Mouse (Mus musculus): Measurements from ENCODE around the gene Pde6g. TPM values are rescaled to one million over a fixed set of nuclear protein-coding genes. Genes with fewer than 3 reads are reported as not detected.

Gene Pde6g
- polyA plus RNA-seq, 1 experiment from 2014 or later = not detected

- no peak overlapping the region for H3K4me3 ChIP-seq (ENCODE audit: low read depth, low read length)
- no peak overlapping the region for H3K27ac ChIP-seq (ENCODE audit: low read length)
- no peak for ATAC-seq (ENCODE audit: insufficient number of reproducible peaks, insufficient read depth, low FRiP score, low read depth)
- H3K9ac ChIP-seq (replicated peaks; ENCODE audit: low read depth, low read length) = no peak overlapping the region
- WGBS = 91% methylated on average over 2 of the region's 2 CpGs
- no peaks in the 10 kb centered on the region for H3K27me3 ChIP-seq (ENCODE audit: control insufficient read depth, insufficient read depth, low read length)
- H3K4me1 ChIP-seq (ENCODE audit: control insufficient read depth, insufficient read depth, low read length) = peaks cover 23% of the 10 kb centered on the region
- H3K4me2 ChIP-seq (replicated peaks; ENCODE audit: low read depth, low read length) = no peak overlapping the region
- peaks cover 29% of the 10 kb centered on the region for H3K36me3 ChIP-seq (ENCODE audit: control insufficient read depth, insufficient read depth, low read length)
- H3K9me3 ChIP-seq (ENCODE audit: control insufficient read depth, low read depth, low read length) = no peaks in the 10 kb centered on the region
Observed at GRCm38 (mm10) chr11:120463536-120463935, 10.2 kb upstream of the Pde6g start.

- no peaks in the 10 kb centered on the region for H3K9me3 ChIP-seq (ENCODE audit: control insufficient read depth, low read depth, low read length)
- H3K4me1 ChIP-seq (ENCODE audit: control insufficient read depth, insufficient read depth, low read length) = peaks cover 16% of the 10 kb centered on the region
- H3K9ac ChIP-seq (replicated peaks; ENCODE audit: low read depth, low read length) = peak overlapping the region; percentile 75
- no peak overlapping the region for H3K27ac ChIP-seq (ENCODE audit: low read length)
- H3K4me2 ChIP-seq (replicated peaks; ENCODE audit: low read depth, low read length) = peak overlapping the region; percentile 94
- peaks cover 23% of the 10 kb centered on the region for H3K36me3 ChIP-seq (ENCODE audit: control insufficient read depth, insufficient read depth, low read length)
- peak overlapping the region; percentile 58 for H3K4me3 ChIP-seq (ENCODE audit: low read depth, low read length)
- no peak for ATAC-seq (ENCODE audit: insufficient number of reproducible peaks, insufficient read depth, low FRiP score, low read depth)
- WGBS = 64% methylated on average over 6 of the region's 6 CpGs
- H3K27me3 ChIP-seq (ENCODE audit: control insufficient read depth, insufficient read depth, low read length) = no peaks in the 10 kb centered on the region
Observed at GRCm38 (mm10) chr11:120458847-120459597, 5.7 kb upstream of the Pde6g start.

GRCm38 (mm10) chr11:120457772-120458751 lies 4.8 kb upstream of the Pde6g start, which contains the start of the genes Oxld1 and Ccdc137:
Gene Oxld1 (minus strand): TSS chr11:120458068.
Gene Ccdc137 (plus strand): TSS chr11:120458115.
- Histone ChIP-seq H3K36me3 (ENCODE audit: control insufficient read depth, insufficient read depth, low read length) (peaks cover 21% of the 10 kb centered on the region), H3K4me3 (ENCODE audit: low read depth, low read length) (peak within 1 kb of the TSS; percentile 58), H3K4me2 (replicated peaks; ENCODE audit: low read depth, low read length) (peak within 1 kb of the TSS; percentile 94), H3K4me1 (ENCODE audit: control insufficient read depth, insufficient read depth, low read length) (peaks cover 16% of the 10 kb centered on the region), H3K27ac (ENCODE audit: low read length) (peak within 1 kb of the TSS; percentile 49; the same call in 1 of the 2 replicates), H3K9me3 (ENCODE audit: control insufficient read depth, low read depth, low read length) (no peaks in the 10 kb centered on the region), H3K27me3 (ENCODE audit: control insufficient read depth, insufficient read depth, low read length) (no peaks in the 10 kb centered on the region), H3K9ac (replicated peaks; ENCODE audit: low read depth, low read length) (peak within 1 kb of the TSS; percentile 75)
- WGBS = 4% methylated on average over 62 of the region's 62 CpGs
- peak; percentile 88 for ATAC-seq (ENCODE audit: insufficient number of reproducible peaks, insufficient read depth, low FRiP score, low read depth)

- peak overlapping the region; percentile 75 for H3K9ac ChIP-seq (replicated peaks; ENCODE audit: low read depth, low read length)
- ATAC-seq (ENCODE audit: insufficient number of reproducible peaks, insufficient read depth, low FRiP score, low read depth) = no peak
- peaks cover 16% of the 10 kb centered on the region for H3K36me3 ChIP-seq (ENCODE audit: control insufficient read depth, insufficient read depth, low read length)
- peak overlapping the region; percentile 49; the same call in 1 of the 2 replicates for H3K27ac ChIP-seq (ENCODE audit: low read length)
- H3K4me2 ChIP-seq (replicated peaks; ENCODE audit: low read depth, low read length) = peak overlapping the region; percentile 94
- no peaks in the 10 kb centered on the region for H3K9me3 ChIP-seq (ENCODE audit: control insufficient read depth, low read depth, low read length)
- no peaks in the 10 kb centered on the region for H3K27me3 ChIP-seq (ENCODE audit: control insufficient read depth, insufficient read depth, low read length)
- WGBS = 34% methylated on average over 14 of the region's 14 CpGs
- peaks cover 16% of the 10 kb centered on the region for H3K4me1 ChIP-seq (ENCODE audit: control insufficient read depth, insufficient read depth, low read length)
- peak overlapping the region; percentile 58 for H3K4me3 ChIP-seq (ENCODE audit: low read depth, low read length)
Observed at GRCm38 (mm10) chr11:120457370-120457769, 4.1 kb upstream of the Pde6g start.

GRCm38 (mm10) chr11:120455413-120455812 lies 2.1 kb upstream of the Pde6g start:
- 90% methylated on average over 7 of the region's 7 CpGs for WGBS
- Histone ChIP-seq H3K36me3 (ENCODE audit: control insufficient read depth, insufficient read depth, low read length) (peaks cover 3% of the 10 kb centered on the region; the same call in 1 of the 2 replicates), H3K9me3 (ENCODE audit: control insufficient read depth, low read depth, low read length) (no peaks in the 10 kb centered on the region), H3K9ac (replicated peaks; ENCODE audit: low read depth, low read length) (no peak overlapping the region), H3K27ac (ENCODE audit: low read length) (no peak overlapping the region), H3K27me3 (ENCODE audit: control insufficient read depth, insufficient read depth, low read length) (no peaks in the 10 kb centered on the region), H3K4me3 (ENCODE audit: low read depth, low read length) (no peak overlapping the region), H3K4me1 (ENCODE audit: control insufficient read depth, insufficient read depth, low read length) (peaks cover 16% of the 10 kb centered on the region), H3K4me2 (replicated peaks; ENCODE audit: low read depth, low read length) (no peak overlapping the region)
- ATAC-seq (ENCODE audit: insufficient number of reproducible peaks, insufficient read depth, low FRiP score, low read depth) = no peak

GRCm38 (mm10) chr11:120454965-120455364 lies 1.7 kb upstream of the Pde6g start:
- ATAC-seq (ENCODE audit: insufficient number of reproducible peaks, insufficient read depth, low FRiP score, low read depth) = no peak
- WGBS = 93% methylated on average over 4 of the region's 4 CpGs
- Histone ChIP-seq H3K27ac (ENCODE audit: low read length) (no peak overlapping the region), H3K4me3 (ENCODE audit: low read depth, low read length) (no peak overlapping the region), H3K9ac (replicated peaks; ENCODE audit: low read depth, low read length) (no peak overlapping the region), H3K4me2 (replicated peaks; ENCODE audit: low read depth, low read length) (no peak overlapping the region), H3K9me3 (ENCODE audit: control insufficient read depth, low read depth, low read length) (no peaks in the 10 kb centered on the region), H3K27me3 (ENCODE audit: control insufficient read depth, insufficient read depth, low read length) (no peaks in the 10 kb centered on the region), H3K4me1 (ENCODE audit: control insufficient read depth, insufficient read depth, low read length) (peaks cover 16% of the 10 kb centered on the region), H3K36me3 (ENCODE audit: control insufficient read depth, insufficient read depth, low read length) (peaks cover 1% of the 10 kb centered on the region; the same call in 1 of the 2 replicates)

GRCm38 (mm10) chr11:120452246-120452645 lies 1.1 kb downstream of the Pde6g start:
- H3K4me1 ChIP-seq (ENCODE audit: control insufficient read depth, insufficient read depth, low read length) = peaks cover 5% of the 10 kb centered on the region; the same call in 1 of the 2 replicates
- 68% methylated on average over 3 of the region's 3 CpGs for WGBS

GRCm38 (mm10) chr11:120447179-120447578 lies 6.1 kb downstream of the Pde6g start:
- Histone ChIP-seq H3K27ac (ENCODE audit: low read length) (no peak overlapping the region), H3K9me3 (ENCODE audit: control insufficient read depth, low read depth, low read length) (no peaks in the 10 kb centered on the region), H3K27me3 (ENCODE audit: control insufficient read depth, insufficient read depth, low read length) (no peaks in the 10 kb centered on the region), H3K4me1 (ENCODE audit: control insufficient read depth, insufficient read depth, low read length) (no peaks in the 10 kb centered on the region), H3K9ac (replicated peaks; ENCODE audit: low read depth, low read length) (no peak overlapping the region), H3K4me3 (ENCODE audit: low read depth, low read length) (no peak overlapping the region), H3K36me3 (ENCODE audit: control insufficient read depth, insufficient read depth, low read length) (no peaks in the 10 kb centered on the region), H3K4me2 (replicated peaks; ENCODE audit: low read depth, low read length) (no peak overlapping the region)
- ATAC-seq (ENCODE audit: insufficient number of reproducible peaks, insufficient read depth, low FRiP score, low read depth) = no peak
- 73% methylated on average over 7 of the region's 7 CpGs for WGBS

More at GRCm38 (mm10) chr11:120452246-120452645, 1.1 kb downstream of the Pde6g start:
- H3K27me3 ChIP-seq (ENCODE audit: control insufficient read depth, insufficient read depth, low read length) = no peaks in the 10 kb centered on the region
- no peak overlapping the region for H3K27ac ChIP-seq (ENCODE audit: low read length)
- H3K9me3 ChIP-seq (ENCODE audit: control insufficient read depth, low read depth, low read length) = no peaks in the 10 kb centered on the region
- no peak for ATAC-seq (ENCODE audit: insufficient number of reproducible peaks, insufficient read depth, low FRiP score, low read depth)
- no peak overlapping the region for H3K4me2 ChIP-seq (replicated peaks; ENCODE audit: low read depth, low read length)
- H3K4me3 ChIP-seq (ENCODE audit: low read depth, low read length) = no peak overlapping the region
- no peak overlapping the region for H3K9ac ChIP-seq (replicated peaks; ENCODE audit: low read depth, low read length)
- H3K36me3 ChIP-seq (ENCODE audit: control insufficient read depth, insufficient read depth, low read length) = no peaks in the 10 kb centered on the region
